Mouse (Mus musculus): ENCODE data around the gene Myadml2. TPM values are rescaled to one million over a fixed set of nuclear protein-coding genes. Genes with fewer than 3 reads are reported as not detected.
A peak's percentile ranks its signal among the peaks of the same experiment; 100 is the strongest.
"Not testable (repeated sequence)": the region's sequence is repeated elsewhere in the genome, so short reads cannot be mapped to it uniquely, and the experiment has no call there.

The Myadml2 gene
- 0.56 and 0.86 TPM in 2 replicates for polyA plus RNA-seq (2015; fragmentation: Nextera tagmentation; extraction: Ambion mirVana)

GRCm38 (mm10) chr11:120648001-120648476 lies at the start of gene Myadml2:
Myadml2 (minus strand) TSS chr11:120648158.
- peak; percentile 66 for DNase-seq (ENCODE audit: low spot score)

GRCm38 (mm10) chr11:120697741-120698140 lies 49.8 kb upstream of the Myadml2 start:
- DNase-seq (ENCODE audit: low spot score), result no peak

GRCm38 (mm10) chr11:120696568-120696967 lies 48.6 kb upstream of the Myadml2 start:
- no peak for DNase-seq (ENCODE audit: low spot score)

DNA sequence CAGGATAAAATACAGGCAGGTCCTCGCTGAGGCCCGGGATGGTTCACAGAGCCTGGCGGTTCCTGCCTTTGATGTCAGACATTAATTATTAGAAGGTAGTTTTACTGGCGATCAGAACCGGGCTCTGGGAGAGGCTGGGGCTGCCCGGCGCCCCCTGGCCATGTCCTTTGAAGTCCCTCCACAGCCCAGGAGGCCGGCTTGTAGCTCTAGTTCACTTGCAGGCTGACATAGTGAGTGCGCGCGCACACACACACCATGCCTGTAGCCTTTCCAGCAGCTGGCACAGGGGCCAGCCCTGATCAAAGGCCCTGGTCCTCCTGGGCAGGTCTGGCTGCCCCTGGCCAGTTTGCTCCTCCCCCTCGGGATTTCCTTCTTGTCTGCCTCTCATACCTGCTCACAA lies 47.7 kb upstream of the Myadml2 start:
- no peak for DNase-seq (ENCODE audit: low spot score)

- DNase-seq (ENCODE audit: low spot score), result no peak
These were observed 47.2 kb upstream of the Myadml2 start for GRCm38 (mm10) chr11:120695184-120695583.

- DNase-seq (ENCODE audit: low spot score), result no peak
These were observed 45.5 kb upstream of the Myadml2 start for GRCm38 (mm10) chr11:120693461-120693860.

DNA sequence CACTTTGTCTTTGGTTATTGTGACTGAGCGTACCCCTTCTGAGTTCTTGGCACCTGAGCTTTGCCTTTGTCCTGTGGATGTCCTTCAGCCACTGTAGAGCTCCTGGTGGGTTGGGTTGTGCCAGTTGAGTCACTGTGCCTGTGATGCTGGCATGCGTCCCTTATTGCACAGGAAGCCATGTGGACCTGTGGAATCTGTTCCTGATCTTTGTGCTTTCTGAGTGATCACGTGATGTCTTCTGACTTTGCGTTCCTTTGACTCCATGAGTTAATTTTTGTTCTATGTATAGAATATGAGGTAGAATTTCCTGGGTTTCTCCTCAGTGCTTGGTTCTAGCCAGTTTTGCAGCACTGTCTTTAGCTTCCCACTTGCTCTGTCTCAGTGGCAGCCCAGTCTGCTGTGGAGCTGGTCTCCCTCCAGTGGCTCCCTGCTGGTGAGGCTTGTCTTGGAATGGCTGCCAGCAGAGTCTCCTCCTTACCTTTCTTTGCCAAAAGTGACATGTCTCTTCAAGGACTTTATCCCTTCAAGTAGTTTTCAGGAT lies 44.6 kb upstream of the Myadml2 start:
- DNase-seq (ENCODE audit: low spot score), result no peak

- DNase-seq (ENCODE audit: low spot score), result no peak
These were observed 41.4 kb upstream of the Myadml2 start for GRCm38 (mm10) chr11:120689365-120689764.

GRCm38 (mm10) chr11:120686650-120687272 lies 38.8 kb upstream of the Myadml2 start:
- no peak for DNase-seq (ENCODE audit: low spot score)

DNA sequence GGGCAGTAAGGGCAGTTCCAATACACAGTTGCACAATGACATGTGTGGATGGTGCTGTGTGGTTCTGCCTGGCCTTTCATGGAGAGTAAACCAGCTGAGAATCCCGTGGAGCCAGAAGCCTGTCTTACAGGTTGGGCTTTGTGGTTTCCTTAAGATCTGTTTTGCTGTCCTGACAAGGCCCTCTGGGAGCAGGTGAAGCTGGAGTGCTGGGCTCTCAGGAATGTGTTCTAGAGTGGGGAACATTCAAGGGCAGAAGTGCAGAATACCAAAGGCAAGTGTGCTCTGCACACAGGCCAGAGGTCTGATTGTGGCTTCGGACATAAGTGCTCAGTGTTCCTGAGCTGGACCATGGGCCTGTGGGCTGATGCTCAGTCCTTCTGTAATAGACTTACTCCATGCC lies 36.7 kb upstream of the Myadml2 start:
- no peak for DNase-seq (ENCODE audit: low spot score)

GRCm38 (mm10) chr11:120684086-120684485 lies 36.1 kb upstream of the Myadml2 start:
- no peak for DNase-seq (ENCODE audit: low spot score)

GRCm38 (mm10) chr11:120683536-120683935 lies 35.6 kb upstream of the Myadml2 start:
- DNase-seq (ENCODE audit: low spot score), result no peak

- DNase-seq (ENCODE audit: low spot score), result no peak
These were observed 34.7 kb upstream of the Myadml2 start for GRCm38 (mm10) chr11:120682683-120683082.

DNA sequence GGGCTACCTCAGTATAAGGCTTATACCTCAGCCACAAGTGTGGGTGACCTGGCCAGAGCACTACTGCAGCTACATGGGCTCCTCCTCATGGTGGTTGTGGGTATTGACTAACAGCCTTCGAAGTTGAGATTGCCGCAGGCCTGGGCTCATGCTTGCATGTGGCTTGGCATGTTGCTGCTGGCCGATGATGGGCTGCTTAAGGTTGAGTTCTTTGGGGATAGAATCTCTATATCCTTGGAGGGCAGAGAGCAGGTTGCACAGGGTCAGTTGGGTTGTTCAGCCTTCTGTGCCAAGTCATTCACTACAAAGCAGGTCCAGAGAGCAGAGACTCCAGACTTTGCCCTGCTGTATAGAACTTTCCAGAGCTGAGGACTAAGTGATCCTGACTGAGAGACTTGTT lies 32.0 kb upstream of the Myadml2 start:
- no peak for DNase-seq (ENCODE audit: low spot score)

- DNase-seq (ENCODE audit: low spot score), result no peak
These were observed 29.0 kb upstream of the Myadml2 start for GRCm38 (mm10) chr11:120676951-120677350.

DNA sequence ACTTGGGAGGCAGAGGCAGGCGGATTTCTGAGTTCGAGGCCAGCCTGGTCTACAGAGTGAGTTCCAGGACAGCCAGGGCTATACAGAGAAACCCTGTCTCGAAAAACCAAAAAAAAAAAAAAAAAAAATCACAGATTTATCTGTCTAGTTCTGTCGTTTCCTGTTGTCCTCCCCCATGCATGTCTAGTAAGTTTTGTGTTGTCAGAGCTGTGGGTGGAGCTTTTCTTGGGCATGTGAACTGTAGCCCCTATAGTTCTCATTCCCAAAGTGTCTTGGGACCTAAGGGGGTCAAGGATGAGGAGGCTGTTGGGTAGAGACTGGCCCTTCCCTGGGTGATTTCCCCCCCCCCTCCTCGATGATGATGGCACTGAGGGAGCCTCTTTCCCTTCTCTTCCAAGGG lies 27.9 kb upstream of the Myadml2 start:
- not testable (repeated sequence) for DNase-seq (ENCODE audit: low spot score)

- no peak for DNase-seq (ENCODE audit: low spot score)
These were observed 25.7 kb upstream of the Myadml2 start for GRCm38 (mm10) chr11:120673594-120674122.

DNA sequence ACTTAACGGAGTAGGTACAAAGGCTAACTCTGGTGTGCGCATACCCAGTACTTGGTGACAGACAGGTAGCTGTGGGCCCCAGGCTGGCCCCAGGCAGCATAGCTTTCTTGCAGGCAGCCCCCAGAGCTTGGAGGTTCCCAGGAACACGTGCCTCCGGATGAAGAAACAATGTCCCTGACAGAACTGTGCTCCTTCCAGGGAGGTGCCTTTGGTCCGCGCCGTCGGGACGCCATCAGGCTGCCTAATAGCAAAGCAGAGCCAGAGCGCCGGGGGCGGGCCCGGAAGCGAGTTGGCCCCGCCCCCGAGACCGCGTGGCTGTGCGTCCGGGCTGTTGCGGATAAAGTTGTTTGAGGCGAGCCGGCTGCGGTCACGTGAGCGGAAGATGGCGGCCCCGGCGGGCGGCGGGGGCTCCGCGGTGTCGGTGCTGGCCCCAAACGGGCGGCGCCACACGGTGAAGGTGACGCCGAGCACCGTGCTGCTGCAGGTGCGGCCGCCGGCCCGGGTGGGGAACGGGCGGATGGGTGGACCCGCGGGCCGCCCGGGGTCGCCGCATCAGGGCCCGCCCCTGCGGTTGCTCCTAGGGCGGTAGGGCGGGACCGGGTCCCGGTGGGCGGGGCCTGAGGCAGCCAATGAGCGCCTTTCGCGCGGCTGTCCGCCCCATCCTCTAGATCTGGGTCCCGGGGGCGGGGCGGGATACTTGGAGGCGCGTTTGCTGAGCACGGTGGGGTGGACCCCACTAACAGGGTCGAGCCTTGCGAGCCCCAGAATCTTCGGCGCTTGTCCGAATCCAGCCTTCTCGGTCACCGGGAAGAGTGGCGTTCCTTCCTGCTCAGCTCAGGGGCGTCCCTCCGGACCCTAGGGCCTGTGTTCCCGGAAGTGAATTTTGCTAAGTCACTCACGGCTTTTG lies 25.0 kb upstream of the Myadml2 start, which contains the start of gene Aspscr1:
TSS of gene Aspscr1 (plus strand) at position 287 of the 907 bp plus-strand sequence.
- DNase-seq (ENCODE audit: low spot score), result peak; percentile 96

- no peak for DNase-seq (ENCODE audit: low spot score)
These were observed 18.7 kb upstream of the Myadml2 start for GRCm38 (mm10) chr11:120666617-120667016.

GRCm38 (mm10) chr11:120665406-120665805 lies 17.4 kb upstream of the Myadml2 start:
- DNase-seq (ENCODE audit: low spot score), result no peak

DNA sequence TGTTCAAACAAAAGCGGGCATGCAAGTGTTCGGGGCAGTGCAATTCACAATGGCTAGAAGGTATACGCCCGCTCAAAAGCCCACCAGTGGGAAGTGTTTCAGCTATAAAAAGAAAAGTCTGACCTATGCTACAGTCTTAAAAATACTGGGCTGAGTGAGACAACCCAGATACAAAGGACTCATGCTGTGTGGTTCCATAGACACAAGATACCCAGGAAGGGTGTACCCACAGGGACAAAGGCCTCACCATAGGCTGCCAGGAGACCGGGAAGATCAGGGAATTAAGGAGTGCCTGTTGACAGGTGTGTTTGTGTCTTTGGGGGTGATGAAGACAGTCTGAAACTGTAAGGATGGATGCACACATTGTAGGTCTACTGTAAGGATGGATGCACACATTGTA lies 15.8 kb upstream of the Myadml2 start:
- DNase-seq (ENCODE audit: low spot score), result no peak

DNA sequence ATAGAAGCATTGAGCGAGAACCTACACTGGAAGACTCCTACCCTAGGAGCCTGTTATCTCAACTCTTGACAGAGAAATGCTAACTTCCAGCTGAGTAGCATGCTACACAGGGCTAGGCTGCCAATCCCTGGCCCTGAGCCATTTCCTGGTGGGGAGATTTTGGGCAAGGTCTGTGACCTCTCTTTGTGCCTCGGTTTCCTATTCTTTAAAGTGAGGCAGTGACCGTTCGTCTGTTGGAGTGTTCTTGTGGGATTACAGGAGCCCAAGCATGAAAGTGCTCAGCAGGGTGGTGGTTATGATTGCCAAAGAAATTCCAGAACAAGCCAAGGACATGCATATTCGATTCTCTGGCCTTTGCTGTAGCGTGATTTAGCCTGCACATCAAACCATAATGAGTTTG lies 14.8 kb upstream of the Myadml2 start:
- DNase-seq (ENCODE audit: low spot score), result no peak
